Mouse (Mus musculus): ENCODE results near the gene Tigar.

DNA sequence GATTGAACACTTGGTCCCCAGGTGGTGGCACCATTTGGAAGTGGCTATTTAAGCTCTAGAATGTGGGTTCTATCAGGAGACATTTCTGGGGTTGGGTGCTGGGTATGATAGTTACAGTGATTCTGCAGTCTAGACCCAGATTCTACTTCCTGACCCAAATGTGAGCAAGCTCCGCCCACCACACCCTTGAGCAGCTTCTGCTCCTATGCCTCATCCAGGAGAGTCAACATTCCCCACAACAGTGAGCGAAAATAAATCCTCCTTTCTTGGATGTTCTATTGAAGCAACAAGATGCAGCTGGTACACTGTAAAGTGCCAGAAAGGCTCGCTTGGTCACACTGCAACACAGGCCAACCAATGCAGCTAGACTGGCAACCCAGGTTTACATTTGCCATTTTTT, 45.4 kb downstream of the Tigar start:
- TF ChIP-seq CTCF (IDR thresholded peaks at IDR 0.05; ENCODE audit: low read depth, low read length): no peak
- no peak for TF ChIP-seq POLR2A (IDR thresholded peaks at IDR 0.05; ENCODE audit: extremely low read depth, insufficient read depth, low read length)

Measured in liver, adult 2 months (tissue).